Comparison of ENCODE assay signal across 12 mouse cellular contexts in genomic region chr16:13898981-13899380, GRCm38 (mm10). TPM values are rescaled to one million over a fixed set of nuclear protein-coding genes. Genes with fewer than 3 reads are reported as not detected.
DNase-seq lines count a peak whose midpoint lies in the region; ATAC-seq lines count a peak whose summit lies in the region.
"Had no signal": no experiment of that assay in that cellular context is flagged by ENCODE, and none has a peak within 500 bp of the region (broad histone marks: within the 10 kb centered on the region; RNA-seq: fewer than 3 reads in every experiment).

No protein-coding gene starts in this region.

- peak; percentile 5 for DNase-seq in gastrocnemius, postnatal 14 days
- DNase-seq in gastrocnemius, postnatal 36 days, result no peak
- peak; percentile 16 to 23 for DNase-seq in kidney, postnatal 4 days
- DNase-seq in kidney, adult 9 months, result no peak
- DNase-seq in Muller cell, postnatal 12 days (ENCODE audit: inconsistent ontology term), result peak; percentile 42
- DNase-seq in liver, embryonic 13.5 days, result no peak
- no peak for DNase-seq in forebrain, embryonic 14.5 days (ENCODE audit: low spot score)
- DNase-seq in right cerebral cortex, postnatal 10 days (ENCODE audit: low spot score in 2 of 2), result no peak
- DNase-seq: cerebellum, adult 9-10 months; thymus, postnatal 14 days had no signal

- H3K4me3 ChIP-seq in liver, embryonic 13.5 days (replicated peaks), result no peak overlapping the region
- no peak overlapping the region for H3K4me3 ChIP-seq in forebrain, embryonic 14.5 days (ENCODE audit: low read depth, low read length)
- H3K4me3 ChIP-seq: embryonic facial prominence, embryonic 10.5 days had no signal

- no peak overlapping the region for H3K9ac ChIP-seq in liver, embryonic 13.5 days
- H3K9ac ChIP-seq in forebrain, embryonic 14.5 days (ENCODE audit: low read length), result no peak overlapping the region

- peak overlapping the region; percentile 11; the same call in 1 of the 2 replicates for H3K27ac ChIP-seq in liver, embryonic 13.5 days
- no peak overlapping the region for H3K27ac ChIP-seq in forebrain, embryonic 14.5 days (ENCODE audit: low read depth, low read length)
- H3K27ac ChIP-seq: embryonic facial prominence, embryonic 10.5 days had no signal

- H3K9me3 ChIP-seq in liver, embryonic 13.5 days (replicated peaks), result no peaks in the 10 kb centered on the region
- no peaks in the 10 kb centered on the region for H3K9me3 ChIP-seq in forebrain, embryonic 14.5 days (replicated peaks; ENCODE audit: control insufficient read depth, low read length)
- H3K9me3 ChIP-seq: embryonic facial prominence, embryonic 10.5 days had no signal

- peaks cover 48% of the 10 kb centered on the region for H3K4me1 ChIP-seq in liver, embryonic 13.5 days (replicated peaks)
- peaks cover 10% of the 10 kb centered on the region for H3K4me1 ChIP-seq in forebrain, embryonic 14.5 days (ENCODE audit: control insufficient read depth, insufficient read depth, low read length)

- H3K4me2 ChIP-seq in liver, embryonic 13.5 days, result no peak overlapping the region
- no peak overlapping the region for H3K4me2 ChIP-seq in forebrain, embryonic 14.5 days (ENCODE audit: low read length)

- 44% methylated on average over 2 of the region's 2 CpGs for whole genome bisulfite sequencing in liver, embryonic 13.5 days (ENCODE audit: insufficient replicate concordance)
- 79% methylated on average over 2 of the region's 2 CpGs for WGBS in forebrain, embryonic 14.5 days

- intact Hi-C loops in gastrocnemius, postnatal 14 days (cut with DNase I; ENCODE audit: low total_unique reads), result no loop called here
- intact Hi-C loops in gastrocnemius, postnatal 36 days (cut with DNase I), result no loop called here

- no peaks in the 10 kb centered on the region for H3K36me3 ChIP-seq in liver, embryonic 13.5 days
- no peaks in the 10 kb centered on the region for H3K36me3 ChIP-seq in forebrain, embryonic 14.5 days (ENCODE audit: control insufficient read depth, insufficient read depth, low read length)
- H3K36me3 ChIP-seq: embryonic facial prominence, embryonic 10.5 days had no signal

- H3K27me3 ChIP-seq in liver, embryonic 13.5 days, result no peaks in the 10 kb centered on the region
- H3K27me3 ChIP-seq in forebrain, embryonic 14.5 days (replicated peaks; ENCODE audit: control insufficient read depth, insufficient read depth, low read length), result no peaks in the 10 kb centered on the region

- no peak for ATAC-seq in liver, embryonic 13.5 days (ENCODE audit: low read depth)
- no peak for ATAC-seq in forebrain, embryonic 14.5 days
- ATAC-seq: intestine, embryonic 16.5 days had no signal

RNA-seq across cellular contexts. Expression of gene Pdxdc1, which starts 4.0 kb away (rescaled TPM):
- total RNA-seq in gastrocnemius, postnatal 14 days (2021), result 10 to 100 TPM; 40.7 to 42.3 TPM
- 10 to 100 TPM; 41.9 to 45.6 TPM for total RNA-seq in gastrocnemius, postnatal 36 days (2021)
- polyA plus RNA-seq in liver, embryonic 13.5 days (2015; fragmentation: Nextera tagmentation; extraction: Ambion mirVana), result 24.2 and 28.0 TPM in 2 replicates
- polyA plus RNA-seq in forebrain, embryonic 14.5 days (2014; fragmentation: Nextera tagmentation; extraction: Ambion mirVana), result 62.2 and 66.4 TPM in 2 replicates

RNA-seq across cellular contexts. Expression of gene Mpv17l, which starts 4.0 kb away (rescaled TPM):
- 1 to 10 TPM; 2.8 to 2.9 TPM for total RNA-seq in gastrocnemius, postnatal 14 days (2021)
- total RNA-seq in gastrocnemius, postnatal 36 days (2021), result under 1 TPM; 0.49 to 0.69 TPM
- 1.1 and 1.4 TPM in 2 replicates for polyA plus RNA-seq in liver, embryonic 13.5 days (2015; fragmentation: Nextera tagmentation; extraction: Ambion mirVana)
- polyA plus RNA-seq in forebrain, embryonic 14.5 days (2014; fragmentation: Nextera tagmentation; extraction: Ambion mirVana), result 11.8 and 12.1 TPM in 2 replicates

Comparison
In these comparisons a context has a peak if more than half of its experiments do, and no peak if none do; other contexts are left out.
1. DNase-seq: peak in gastrocnemius, postnatal 14 days (single experiment), kidney, postnatal 4 days (2 of 2) and Muller cell, postnatal 12 days (single experiment); none in gastrocnemius, postnatal 36 days (0 of 2), kidney, adult 9 months (single experiment), liver, embryonic 13.5 days (single experiment), forebrain, embryonic 14.5 days (single experiment) and right cerebral cortex, postnatal 10 days (0 of 2).